Mouse (Mus musculus) cerebellum, adult 2 months (tissue): Measurements from ENCODE around the gene Ezh1.

Experiments
- CTCF ChIP-seq: fragments of 200-500 bp; IDR thresholded peaks from 2 replicates; pipeline ENCODE4 v1.5.1; 2011; ENCODE audit warnings: low read depth, mild to moderate bottlenecking, control low read depth, low read length, moderate library complexity, borderline replicate concordance; ENCODE audit not compliant: insufficient read depth
- POLR2A ChIP-seq: fragments of 200-500 bp; IDR thresholded peaks from 2 replicates; pipeline ENCODE4 v1.6.1; 2011; ENCODE audit warnings: low read length, control low read depth, borderline replicate concordance; ENCODE audit not compliant: insufficient read depth

DNA sequence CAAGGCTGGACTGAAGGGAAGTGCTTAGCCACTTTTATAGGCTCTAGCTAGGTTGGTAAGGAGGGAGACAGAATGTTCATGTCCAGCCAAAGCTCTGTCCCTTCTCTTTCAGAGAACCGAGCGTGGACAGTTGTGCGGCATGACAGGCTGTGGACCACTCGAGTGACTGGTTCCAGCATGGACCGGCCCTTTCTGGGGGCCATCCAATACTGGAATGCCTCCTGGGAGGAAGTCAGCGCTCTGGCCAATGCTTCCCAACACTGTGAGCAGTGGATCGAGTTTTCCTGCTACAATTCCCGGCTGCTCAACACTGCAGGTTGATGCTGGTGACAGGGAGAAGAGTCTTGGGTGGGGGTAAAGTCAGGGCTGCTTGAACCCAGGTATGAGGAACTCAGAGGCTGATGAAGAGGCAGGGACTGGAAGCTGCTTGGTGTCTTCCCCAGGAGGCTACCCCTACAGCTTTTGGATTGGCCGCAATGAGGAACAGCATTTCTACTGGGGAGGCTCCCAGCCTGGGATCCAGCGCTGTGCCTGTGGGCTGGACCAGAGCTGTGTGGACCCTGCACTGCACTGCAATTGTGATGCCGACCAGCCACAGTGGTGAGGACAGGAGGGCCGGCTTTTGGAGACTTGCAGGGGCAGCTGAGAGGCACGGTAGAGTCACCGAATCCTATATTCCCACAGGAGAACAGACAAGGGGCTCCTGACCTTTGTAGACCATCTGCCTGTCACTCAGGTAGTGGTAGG lies 43.3 kb downstream of the Ezh1 start:
- TF ChIP-seq CTCF (no peak), POLR2A (no peak)
